Mouse (Mus musculus) layer of hippocampus, adult 2 months (tissue): ENCODE measurements at regions not wholly inside any gene's neighbourhood (a gene's known extent, or its start where the extent isn't known, plus 50 kb on each side); places are given as distances from the start of the nearest gene placed in this dataset.

Experiments
- DNase-seq, 2 experiments: peaks; one replicate each; pipeline ENCODE4 v3.0.0; 2022; ENCODE audit warnings: low spot score in 2 of 2
- H3K27ac ChIP-seq: fragments of 200-600 bp; 2 replicates; pipeline ENCODE4 v1.8.1; 2022
- H3K4me3 ChIP-seq: fragments of 200-600 bp; 2 replicates; pipeline ENCODE4 v1.8.1; 2022; ENCODE audit warnings: mild to moderate bottlenecking
- CTCF ChIP-seq: fragments of 200-600 bp; conservative IDR thresholded peaks from 2 replicates; pipeline ENCODE4 v1.8.1; 2022; ENCODE audit warnings: antibody characterized with exemption, mild to moderate bottlenecking, moderate library complexity

DNA sequence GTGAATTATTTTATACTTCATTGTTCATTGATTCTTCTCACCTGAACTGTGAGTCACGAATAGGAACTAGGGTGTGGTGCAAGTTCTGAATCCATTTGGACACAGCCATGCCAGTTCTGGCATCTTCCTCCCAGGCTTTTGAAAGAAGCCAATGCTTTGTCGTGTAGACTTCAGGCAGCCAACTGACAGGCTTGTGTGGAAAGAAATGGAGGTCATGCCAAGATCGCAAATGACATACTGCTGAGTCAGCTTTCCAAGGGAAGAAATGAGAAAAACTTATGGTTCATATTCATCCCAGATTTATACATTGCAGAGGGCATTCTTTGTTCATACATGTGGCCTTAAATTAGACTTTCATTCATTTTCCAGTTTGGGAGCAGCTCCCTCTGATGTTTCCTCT is 285.8 kb upstream of the Ndst3 start:
- H3K4me3 ChIP-seq = no peak overlapping the region
- no peak overlapping the region for H3K27ac ChIP-seq
- TF ChIP-seq CTCF = no peak
- no peak for DNase-seq

GRCm38 (mm10) chr3:123977168-123977567 is 286.5 kb upstream of the Ndst3 start:
- H3K4me3 ChIP-seq = no peak overlapping the region
- TF ChIP-seq CTCF = no peak
- no peak overlapping the region for H3K27ac ChIP-seq
- DNase-seq = no peak

- DNase-seq = no peak
- Histone ChIP-seq H3K27ac (no peak overlapping the region), H3K4me3 (no peak overlapping the region)
- TF ChIP-seq CTCF = no peak
These were observed 292.4 kb upstream of the Ndst3 start for GRCm38 (mm10) chr3:123983045-123983444.

- DNase-seq = no peak
- Histone ChIP-seq H3K4me3 (no peak overlapping the region), H3K27ac (no peak overlapping the region)
- TF ChIP-seq CTCF = no peak
These were observed 292.9 kb upstream of the Ndst3 start for GRCm38 (mm10) chr3:123983530-123983929.

- Histone ChIP-seq H3K4me3 (no peak overlapping the region), H3K27ac (no peak overlapping the region)
- no peak for DNase-seq
- no peak for TF ChIP-seq CTCF
These were observed 293.4 kb upstream of the Ndst3 start for GRCm38 (mm10) chr3:123984028-123984427.

GRCm38 (mm10) chr3:123999957-124000616 is 309.4 kb upstream of the Ndst3 start:
- H3K27ac ChIP-seq = no peak overlapping the region
- DNase-seq = no peak
- no peak overlapping the region for H3K4me3 ChIP-seq
- TF ChIP-seq CTCF = no peak

DNA sequence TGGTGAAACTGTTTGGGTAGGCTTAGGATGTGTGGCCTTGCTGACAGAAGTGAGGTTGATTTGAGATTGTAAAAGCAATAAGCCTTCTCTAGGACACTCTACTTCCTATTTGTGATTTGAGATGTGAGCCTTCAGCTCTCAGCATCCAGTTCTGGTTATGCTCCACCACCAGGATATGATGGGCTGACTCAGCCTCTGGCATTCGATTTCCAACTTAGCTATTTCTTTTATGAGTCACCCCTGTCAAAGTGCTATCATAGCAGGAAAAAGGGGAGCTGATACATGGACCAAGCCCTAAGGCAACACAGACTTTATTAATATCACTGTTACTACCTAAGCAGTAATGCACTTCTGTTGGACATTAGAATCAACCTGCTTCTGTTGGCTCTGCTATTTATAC is 310.2 kb upstream of the Ndst3 start:
- DNase-seq = no peak
- no peak overlapping the region for H3K27ac ChIP-seq
- no peak for TF ChIP-seq CTCF
- H3K4me3 ChIP-seq = no peak overlapping the region

DNA sequence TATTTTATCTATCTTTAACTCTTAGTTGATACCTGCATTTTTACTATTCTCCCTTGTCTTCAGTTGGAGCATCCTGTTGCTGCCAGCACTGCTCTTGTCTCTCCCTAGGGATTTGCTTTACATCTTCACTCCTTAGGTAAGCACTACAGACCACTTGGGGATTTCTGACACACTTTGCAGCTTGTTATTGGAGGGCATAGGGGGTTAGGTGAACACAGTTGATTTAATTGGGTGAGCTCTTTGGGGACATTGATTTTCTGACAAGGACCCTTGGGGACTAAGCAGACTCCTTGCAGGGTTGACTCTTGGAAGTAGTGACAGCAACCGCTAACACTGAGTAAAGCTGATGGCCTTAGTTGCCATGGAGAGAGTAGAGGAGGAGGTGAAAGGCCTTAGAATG is 309.0 kb upstream of the Tram1l1 start:
- H3K4me3 ChIP-seq = no peak overlapping the region
- H3K27ac ChIP-seq = no peak overlapping the region
- TF ChIP-seq CTCF = no peak
- no peak for DNase-seq

GRCm38 (mm10) chr3:124018618-124019017 is 302.0 kb upstream of the Tram1l1 start:
- no peak for TF ChIP-seq CTCF
- Histone ChIP-seq H3K4me3 (no peak overlapping the region), H3K27ac (no peak overlapping the region)
- no peak for DNase-seq

DNA sequence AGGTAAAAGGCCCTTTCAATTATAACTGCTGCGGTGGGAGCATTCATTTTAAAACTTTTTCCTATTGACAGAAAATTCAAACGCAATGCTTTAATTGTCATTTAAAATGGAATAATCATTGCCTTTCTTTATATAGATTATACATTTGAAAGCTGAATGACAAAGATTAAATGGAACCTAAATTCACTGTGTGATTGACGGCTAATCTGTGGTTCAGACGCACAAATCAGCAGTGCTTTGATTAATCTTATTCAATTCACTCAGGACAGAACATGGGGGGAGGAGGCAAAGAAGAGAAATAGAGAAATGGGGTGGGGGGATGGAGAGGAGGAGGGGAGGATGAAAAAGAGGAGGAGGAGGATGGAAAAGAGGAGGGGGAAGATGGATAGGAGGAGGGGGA is 294.5 kb upstream of the Tram1l1 start:
- DNase-seq = no peak
- H3K27ac ChIP-seq = no peak overlapping the region
- TF ChIP-seq CTCF = no peak
- no peak overlapping the region for H3K4me3 ChIP-seq

- DNase-seq = no peak
- no peak for TF ChIP-seq CTCF
- no peak overlapping the region for H3K27ac ChIP-seq
- no peak overlapping the region for H3K4me3 ChIP-seq
These were observed 253.6 kb upstream of the Tram1l1 start for GRCm38 (mm10) chr3:124067061-124067460.

GRCm38 (mm10) chr3:124067538-124067937 is 253.1 kb upstream of the Tram1l1 start:
- Histone ChIP-seq H3K4me3 (no peak overlapping the region), H3K27ac (no peak overlapping the region)
- no peak for TF ChIP-seq CTCF
- DNase-seq = no peak

- Histone ChIP-seq H3K27ac (no peak overlapping the region), H3K4me3 (no peak overlapping the region)
- TF ChIP-seq CTCF = no peak
- DNase-seq = no peak
These were observed 252.7 kb upstream of the Tram1l1 start for GRCm38 (mm10) chr3:124067971-124068370.

- no peak for TF ChIP-seq CTCF
- no peak overlapping the region for H3K27ac ChIP-seq
These were observed 251.5 kb upstream of the Tram1l1 start for GRCm38 (mm10) chr3:124069182-124069581.

More at GRCm38 (mm10) chr3:124069182-124069581, 251.5 kb upstream of the Tram1l1 start:
- no peak for DNase-seq
- H3K4me3 ChIP-seq = no peak overlapping the region
